Mouse (Mus musculus) bone marrow macrophage, adult 2 months (primary cell): Measurements from ENCODE around the gene Ppp1r3c.

ENCODE experiments used
- CTCF ChIP-seq: IDR thresholded peaks from 2 replicates; pipeline ENCODE4 v1.5.1; 2012; ENCODE audit warnings: low read depth, mild to moderate bottlenecking, low read length, moderate library complexity
- POLR2A ChIP-seq: IDR thresholded peaks from 2 replicates; pipeline ENCODE4 v1.6.1; 2012; ENCODE audit warnings: mild to moderate bottlenecking, low read depth, low read length, borderline replicate concordance

- TF ChIP-seq CTCF (no peak), POLR2A (no peak)
Observed at GRCm38 (mm10) chr19:36731310-36731709, 5.1 kb downstream of the Ppp1r3c start.
